Mouse (Mus musculus) kidney, postnatal 10 days (tissue): ENCODE results near the gene Psip1.
"Not testable (repeated sequence)": the region's sequence is repeated elsewhere in the genome, so short reads cannot be mapped to it uniquely, and the experiment has no call there.

Experiments used
- DNase-seq: peaks from one replicate; pipeline ENCODE4 v3.0.0; 2021; ENCODE audit warnings: mixed read lengths

Psip1 gene

DNA sequence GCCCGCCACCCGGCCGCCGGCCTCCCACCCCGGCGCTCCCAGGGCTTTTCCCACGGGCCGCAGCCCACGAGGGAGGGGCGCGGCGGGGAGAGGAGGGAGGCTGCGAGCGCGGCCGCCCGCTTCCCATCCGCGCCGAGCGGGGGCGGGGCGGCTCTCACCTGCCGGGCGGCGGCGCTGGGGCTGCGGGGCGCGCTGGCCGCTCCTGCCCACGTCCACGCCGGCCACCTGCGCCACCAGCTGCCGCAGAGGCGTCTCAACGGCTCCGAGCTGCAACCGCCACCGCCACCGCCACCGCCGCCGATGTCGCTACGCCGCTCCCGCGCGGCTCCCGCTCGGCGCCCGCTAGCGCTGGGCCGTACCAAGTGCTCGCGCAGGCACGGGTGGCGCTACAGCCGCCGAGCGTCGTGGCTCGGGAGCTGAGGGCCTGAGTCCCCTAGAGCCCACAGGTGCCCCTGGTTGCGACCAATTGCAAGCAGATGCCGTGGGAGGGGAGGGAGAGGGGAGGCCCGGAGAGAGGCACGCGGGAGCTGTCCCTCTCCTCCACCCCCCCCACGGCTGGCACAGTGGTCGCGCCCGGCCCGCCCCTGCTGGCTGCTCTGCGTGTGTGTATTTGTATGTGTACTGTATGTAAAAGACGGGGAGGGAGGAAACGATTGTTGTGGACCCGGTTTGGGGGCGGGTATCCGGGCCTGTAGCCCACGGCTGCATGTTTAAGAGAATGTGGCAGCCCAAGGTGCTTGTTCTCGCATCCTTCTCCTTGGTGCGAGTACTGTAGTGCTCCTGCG is at the start of gene Psip1:
Psip1 (minus strand) TSS at position 343 of the 785 bp plus-strand sequence.
- DNase-seq: peak; percentile 92

GRCm38 (mm10) chr4:83534024-83534423 is 47.8 kb upstream of the Psip1 start:
- no peak for DNase-seq

DNA sequence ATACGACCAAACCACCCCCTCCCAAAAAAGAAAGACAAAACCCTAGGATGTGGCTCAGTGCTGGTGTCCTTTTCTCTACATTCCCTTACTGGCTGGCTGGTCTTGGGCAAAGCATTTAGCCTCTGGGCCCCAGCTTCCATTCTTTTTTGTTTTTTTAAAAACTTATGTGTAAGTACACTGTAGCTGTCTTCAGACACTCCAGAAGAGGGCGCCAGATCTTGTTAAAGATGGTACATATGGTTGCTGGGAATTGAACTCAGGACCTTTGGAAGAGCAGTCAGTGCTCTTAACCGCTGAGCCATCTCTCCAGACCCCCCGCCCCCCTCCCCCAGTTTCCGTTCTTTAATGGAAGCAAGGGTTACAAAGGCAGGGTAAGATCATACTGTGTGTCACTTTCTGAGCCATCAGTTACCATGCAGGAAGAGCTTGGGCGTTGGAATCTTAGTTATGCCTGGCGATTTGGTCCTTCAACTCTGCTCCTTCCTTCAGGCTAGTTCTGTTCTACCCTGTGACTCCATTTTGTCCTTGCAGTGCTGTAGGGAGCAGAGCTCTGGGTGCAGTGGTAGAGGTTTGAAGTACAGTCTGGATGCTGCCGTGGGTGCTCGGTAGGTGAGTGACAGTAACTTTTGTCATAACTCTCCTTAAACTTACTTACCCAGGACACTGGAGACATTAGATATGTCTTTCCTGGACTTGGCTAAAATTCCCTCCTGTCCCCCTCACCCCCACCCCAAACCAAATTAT is 47.1 kb upstream of the Psip1 start:
- no peak for DNase-seq

GRCm38 (mm10) chr4:83530060-83530459 is 43.8 kb upstream of the Psip1 start:
- not testable (repeated sequence) for DNase-seq

DNA sequence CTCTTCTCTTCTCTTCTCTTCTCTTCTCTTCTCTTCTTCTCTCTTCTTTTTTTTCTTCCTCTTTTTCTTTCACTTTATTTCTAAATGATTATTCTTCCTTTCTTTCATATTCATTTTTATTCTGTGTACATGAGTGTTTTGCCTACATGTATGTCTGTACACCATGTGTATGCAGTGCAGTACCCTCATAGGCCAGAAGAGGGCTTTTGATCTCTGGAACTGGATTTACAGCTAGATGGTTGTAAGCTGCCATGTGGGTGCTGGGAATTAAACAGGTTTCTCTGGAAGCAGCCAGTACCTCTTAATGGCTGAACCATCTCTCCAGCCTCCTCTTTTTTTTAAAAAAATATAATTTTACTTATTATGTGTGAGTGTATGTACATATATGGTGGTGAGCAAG is 41.7 kb upstream of the Psip1 start:
- DNase-seq: peak; percentile 41

DNA sequence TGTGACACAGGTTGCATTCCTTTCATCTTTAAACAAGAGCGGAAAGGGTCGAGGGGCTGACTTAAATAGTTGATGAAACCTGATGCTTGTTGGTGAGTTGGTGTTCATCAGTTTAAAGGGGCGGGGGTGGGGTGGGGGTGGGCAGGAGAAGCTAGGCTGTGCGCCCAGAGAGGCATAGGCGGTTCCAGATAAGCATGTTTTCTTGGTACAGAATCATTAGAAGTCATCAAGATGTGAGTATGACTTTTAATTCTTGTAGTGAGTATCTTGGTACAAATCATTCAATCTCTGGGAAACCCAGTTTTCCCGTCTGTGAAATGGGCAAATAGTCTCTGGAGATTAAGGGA is 40.7 kb upstream of the Psip1 start:
- no peak for DNase-seq

- DNase-seq: peak; percentile 30
These were observed 40.2 kb upstream of the Psip1 start for GRCm38 (mm10) chr4:83526270-83526987.

DNA sequence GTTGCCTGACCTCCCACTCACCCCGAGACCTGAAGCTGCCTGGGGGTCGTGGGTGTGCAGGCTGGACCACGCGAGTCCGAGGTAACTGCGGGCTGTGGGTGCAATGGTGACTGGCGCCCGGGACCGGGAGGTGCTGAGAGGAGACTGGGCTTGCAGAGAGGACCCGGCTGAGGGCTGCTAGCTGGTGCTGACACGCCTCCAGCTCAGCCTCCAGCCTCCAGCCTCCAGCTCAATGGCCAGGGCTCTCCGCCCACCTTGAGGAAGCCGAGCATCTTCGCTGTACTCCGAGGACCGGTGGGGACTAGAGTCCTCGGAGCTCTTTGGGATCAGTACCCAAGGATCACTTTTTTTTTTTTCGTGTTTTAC is 39.4 kb upstream of the Psip1 start:
- peak; percentile 71 for DNase-seq

DNA sequence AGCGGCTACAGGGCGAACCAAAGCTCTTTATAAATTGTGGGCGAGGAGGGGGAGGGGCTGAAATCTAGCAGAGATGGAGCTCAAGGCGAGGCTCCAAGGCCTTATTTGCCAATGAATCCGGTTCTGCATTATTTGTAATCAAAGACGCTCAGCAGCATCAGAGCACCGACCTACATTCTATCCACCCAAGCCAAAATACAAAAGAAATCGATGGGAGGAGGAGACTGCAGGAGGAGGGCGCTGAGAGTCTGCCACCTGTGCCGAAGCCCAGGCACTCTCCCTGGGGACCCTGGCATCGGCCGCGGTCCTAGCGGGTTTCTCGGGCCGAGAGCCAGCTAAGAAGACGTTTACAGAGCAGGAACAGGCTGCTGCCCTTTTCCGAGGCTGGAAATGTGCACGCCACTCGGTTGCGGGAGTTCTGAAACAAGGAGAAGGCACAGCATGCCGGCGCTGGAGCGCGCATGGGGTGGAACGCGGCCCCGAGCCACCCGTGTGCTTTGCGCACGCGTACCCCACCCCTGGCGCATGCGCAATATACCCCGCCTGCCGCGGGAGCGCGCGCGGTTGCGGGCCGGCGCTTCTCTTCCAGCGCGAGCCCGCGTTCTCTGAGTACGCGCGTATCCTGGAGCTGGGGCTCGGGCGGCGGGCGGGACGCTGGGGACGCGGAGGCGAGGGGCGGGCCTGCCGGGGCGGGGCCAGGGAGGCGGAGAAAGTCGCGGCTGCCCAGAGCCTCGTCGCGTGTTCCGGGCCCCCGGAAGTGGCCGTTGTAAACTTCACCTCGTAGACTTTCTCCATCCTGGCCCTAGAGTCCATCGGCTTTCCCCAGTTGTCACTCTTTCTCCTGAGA is 38.8 kb upstream of the Psip1 start, which contains the start of gene Ccdc171:
Ccdc171 (plus strand) TSS at position 703 of the 847 bp plus-strand sequence.
- DNase-seq: peak; percentile 98

- DNase-seq: no peak
These were observed 38.2 kb upstream of the Psip1 start for GRCm38 (mm10) chr4:83524456-83524842.

- DNase-seq: no peak
These were observed 35.8 kb upstream of the Psip1 start for GRCm38 (mm10) chr4:83522066-83522465.

- DNase-seq: no peak
These were observed 34.0 kb upstream of the Psip1 start for GRCm38 (mm10) chr4:83520308-83520707.

DNA sequence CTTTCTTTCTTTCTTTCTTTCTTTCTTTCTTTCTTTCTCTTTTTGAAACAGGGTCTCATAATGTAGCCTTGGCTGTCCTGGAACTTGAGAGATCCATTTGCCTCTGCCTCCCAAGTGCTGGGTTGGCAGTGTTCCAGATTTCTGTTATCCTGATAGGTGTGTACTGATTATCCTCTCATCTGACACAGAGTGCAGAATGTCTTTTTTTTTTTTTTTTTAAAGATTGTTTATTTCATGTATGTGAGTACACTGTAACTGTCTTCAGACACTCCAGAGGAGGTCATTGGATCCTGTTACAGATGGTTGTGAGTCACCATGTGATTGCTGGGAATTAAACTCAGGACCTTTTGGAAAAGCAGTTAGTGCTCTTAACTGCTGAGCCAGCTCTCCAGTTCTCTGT is 33.5 kb upstream of the Psip1 start:
- DNase-seq: no peak

GRCm38 (mm10) chr4:83519148-83519547 is 32.9 kb upstream of the Psip1 start:
- no peak for DNase-seq

DNA sequence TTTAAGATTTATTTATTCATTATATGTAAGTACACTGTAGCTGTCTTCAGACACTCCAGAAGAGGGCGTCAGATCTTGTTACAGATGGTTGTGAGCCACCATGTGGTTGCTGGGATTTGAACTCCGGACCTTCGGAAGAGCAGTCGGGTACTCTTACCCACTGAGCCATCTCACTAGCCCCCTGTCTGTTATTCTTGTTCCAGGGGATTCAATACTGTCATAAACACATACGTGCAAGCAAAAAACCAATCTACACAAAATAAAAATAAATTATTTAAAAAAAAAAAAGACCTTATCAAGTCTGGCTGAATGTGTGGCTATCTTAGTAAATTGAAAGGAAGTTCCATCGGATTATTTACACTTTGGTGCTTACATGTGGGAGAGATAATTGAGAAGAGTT is 29.9 kb upstream of the Psip1 start:
- not testable (repeated sequence) for DNase-seq

GRCm38 (mm10) chr4:83514976-83515669 is 28.9 kb upstream of the Psip1 start:
- peak; percentile 13 for DNase-seq

- no peak for DNase-seq
These were observed 27.9 kb upstream of the Psip1 start for GRCm38 (mm10) chr4:83514183-83514582.

- no peak for DNase-seq
These were observed 26.4 kb upstream of the Psip1 start for GRCm38 (mm10) chr4:83512644-83513043.

- DNase-seq: no peak
These were observed 26.0 kb upstream of the Psip1 start for GRCm38 (mm10) chr4:83512217-83512616.

DNA sequence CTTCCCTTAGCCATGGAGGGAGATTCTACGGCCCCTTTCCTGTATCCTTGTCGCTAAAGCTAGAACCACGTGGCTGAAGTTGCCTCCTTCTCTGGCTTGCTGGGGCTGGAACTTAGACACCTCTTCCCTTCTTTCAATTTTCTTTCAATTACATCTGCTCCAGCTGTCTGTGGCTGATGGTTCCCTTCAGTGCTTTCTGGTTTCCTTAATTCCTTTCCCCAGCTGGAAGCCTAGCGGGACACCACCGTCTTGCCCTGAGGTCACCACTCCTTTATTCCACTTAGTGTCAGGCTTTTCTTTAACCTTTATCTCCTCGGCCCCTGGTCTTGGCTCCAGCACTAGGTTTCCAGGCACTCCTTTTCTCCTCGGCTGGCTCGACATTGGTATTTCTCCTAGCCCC is 24.8 kb upstream of the Psip1 start:
- DNase-seq: no peak

DNA sequence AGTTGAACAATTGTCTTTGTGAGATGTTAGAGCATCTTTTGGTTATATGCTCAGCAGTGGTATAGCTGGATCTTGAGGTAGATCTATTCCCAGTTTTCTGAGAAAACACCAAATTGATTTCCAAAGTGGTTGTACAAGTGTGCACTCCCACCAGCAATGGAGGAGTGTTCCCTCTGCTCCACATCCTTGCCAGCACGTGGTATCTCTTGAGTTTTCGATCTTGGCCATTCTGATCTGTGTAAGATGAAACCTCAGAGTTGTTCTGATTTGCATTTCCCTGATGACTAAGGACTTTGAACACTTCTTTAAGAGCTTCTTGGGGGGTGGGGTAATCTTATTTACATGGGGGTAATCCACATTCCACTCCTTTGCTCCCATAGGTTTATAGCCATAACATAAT is 23.3 kb upstream of the Psip1 start:
- no peak for DNase-seq

- no peak for DNase-seq
These were observed 14.8 kb upstream of the Psip1 start for GRCm38 (mm10) chr4:83501037-83501430.
